Mouse (Mus musculus) ES-E14 (cell line): ENCODE results near the gene Pla2g5. TPM values are rescaled to one million over a fixed set of nuclear protein-coding genes. Genes with fewer than 3 reads are reported as not detected.

Experiments
- DNase-seq: peaks from one replicate; pipeline ENCODE4 v3.0.0-alpha.2; 2013; ENCODE audit warnings: low read depth, low spot score
- H3K27ac ChIP-seq: 2 replicates; pipeline ENCODE4 v1.5.1; 2012; ENCODE audit warnings: low read depth, mild to moderate bottlenecking, low read length, moderate library complexity, mixed read lengths; ENCODE audit not compliant: poor library complexity, insufficient read depth, severe bottlenecking
- H3K36me3 ChIP-seq: 2 replicates; pipeline ENCODE4 v1.6.1; 2012; ENCODE audit warnings: mild to moderate bottlenecking, low read length, moderate library complexity, mixed read lengths; ENCODE audit not compliant: control insufficient read depth, poor library complexity, insufficient read depth, severe bottlenecking
- H3K4me1 ChIP-seq, 2 experiments: fragments of 150-350 bp in 1 of 2; sonication (generic) in 1 of 2; 2 replicates each; pipeline ENCODE4 v1.6.1; 2012; ENCODE audit warnings: low read length in 2 of 2, mild to moderate bottlenecking in 1 of 2, mixed read lengths in 1 of 2; ENCODE audit not compliant: control insufficient read depth in 2 of 2, insufficient read depth in 2 of 2, poor library complexity in 1 of 2
- H3K4me3 ChIP-seq, 2 experiments: fragments of 150-350 bp in 1 of 2; sonication (generic) in 1 of 2; 2 replicates each; pipeline ENCODE4 v1.5.1; 2012; ENCODE audit warnings: low read length in 2 of 2, low read depth in 1 of 2, mild to moderate bottlenecking in 1 of 2, mixed read lengths in 1 of 2; ENCODE audit not compliant: insufficient read depth in 1 of 2, poor library complexity in 1 of 2, severe bottlenecking in 1 of 2
- H3K9ac ChIP-seq: 2 replicates; pipeline ENCODE4 v1.6.1; 2012; ENCODE audit warnings: low read depth, mild to moderate bottlenecking, low read length, mixed read lengths; ENCODE audit not compliant: poor library complexity, insufficient read depth, severe bottlenecking
- H3K9me3 ChIP-seq: fragments of 150-350 bp; sonication (generic); 2 replicates; pipeline ENCODE4 v1.6.1; 2012; ENCODE audit warnings: low read depth, mild to moderate bottlenecking, low read length; ENCODE audit not compliant: control insufficient read depth, insufficient read depth
- CHD2 ChIP-seq: IDR thresholded peaks from 2 replicates; pipeline ENCODE4 v1.6.1; 2014; ENCODE audit warnings: mild to moderate bottlenecking, low read depth, low read length, inconsistent platforms
- HCFC1 ChIP-seq: IDR thresholded peaks from 2 replicates; pipeline ENCODE4 v1.6.1; 2012; ENCODE audit warnings: low read length, inconsistent platforms, borderline replicate concordance; ENCODE audit not compliant: insufficient read depth
- MAFK ChIP-seq: IDR thresholded peaks from 2 replicates; pipeline ENCODE4 v1.6.1; 2014; ENCODE audit warnings: mild to moderate bottlenecking, low read depth, low read length, inconsistent platforms; ENCODE audit not compliant: insufficient read depth
- ZC3H11A ChIP-seq: IDR thresholded peaks from 2 replicates; pipeline ENCODE4 v1.6.1; 2012; ENCODE audit warnings: low read depth, mild to moderate bottlenecking, inconsistent platforms, low read length, borderline replicate concordance
- ZNF384 ChIP-seq: IDR thresholded peaks from 2 replicates; pipeline ENCODE4 v1.6.1; 2012; ENCODE audit warnings: low read depth, low read length, inconsistent platforms
- in situ Hi-C, 2 experiments: fragments of 600-800 bp; cut with MboI; formaldehyde crosslinking; loops; one replicate each; pipeline ENCODE4 v1.15.1; 2025; ENCODE audit warnings: low sequenced_read_pairs in 2 of 2, inconsistent platforms in 1 of 2; ENCODE audit not compliant: unreplicated experiment in 2 of 2
- total RNA-seq: library from RNA; depleted of rRNA; stranded (reverse); fragments of 300-350 nt; gene quantifications from 2 replicates; pipeline ENCODE4 v1.2.3, GENCODE M21; 2012

The Pla2g5 gene
- total RNA-seq, 1 experiment: 3.7 TPM

DNA sequence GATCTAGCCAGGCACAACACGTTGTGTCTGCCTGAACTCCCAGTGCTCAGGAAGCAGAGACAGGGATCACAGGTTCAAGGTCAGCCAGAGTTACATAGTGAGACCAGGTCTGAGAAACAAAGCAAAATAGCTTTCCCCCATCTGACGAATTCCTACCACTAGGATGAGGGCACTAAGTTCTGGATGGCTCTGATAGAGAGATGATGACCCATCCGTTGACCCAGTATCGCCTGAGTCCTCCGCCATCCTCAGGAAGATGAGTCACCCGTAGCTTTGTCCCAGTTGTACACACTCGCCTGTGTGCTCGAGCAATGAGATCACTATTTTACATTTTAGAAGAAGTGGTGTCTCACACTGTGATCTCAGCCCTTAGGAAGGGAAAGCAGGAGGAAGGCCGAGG is 101.0 kb downstream of the Pla2g5 start:
- DNase-seq: no peak
- no peaks in the 10 kb centered on the region; a peak in 1 of 4 replicates for H3K4me1 ChIP-seq
- H3K9ac ChIP-seq: no peak overlapping the region
- H3K4me3 ChIP-seq: no peak overlapping the region
- TF ChIP-seq ZNF384 (no peak), MAFK (no peak), HCFC1 (no peak), ZC3H11A (no peak), CHD2 (no peak)
- no peaks in the 10 kb centered on the region for H3K9me3 ChIP-seq
- in situ Hi-C loops: no loop called here
- no peak overlapping the region for H3K27ac ChIP-seq
- H3K36me3 ChIP-seq: no peaks in the 10 kb centered on the region

DNA sequence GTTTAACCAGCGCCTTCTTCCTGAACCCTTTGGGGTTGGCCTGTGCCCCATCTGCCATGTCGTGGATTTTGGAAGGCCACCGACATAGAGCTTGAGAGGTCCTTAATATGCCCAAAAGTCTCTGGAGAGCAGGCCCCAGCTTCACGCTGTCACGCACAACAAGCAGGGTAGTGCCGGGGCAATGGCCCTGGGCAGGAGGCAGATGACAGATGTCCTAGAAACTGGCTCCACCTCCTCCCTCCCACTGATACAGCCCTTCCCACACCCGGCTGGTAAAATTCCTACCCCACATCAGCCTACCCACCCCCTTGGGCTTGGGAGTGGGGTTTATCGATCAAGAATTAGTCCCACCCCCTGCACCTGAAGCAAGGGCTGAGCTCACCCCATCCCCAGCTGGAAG is 105.9 kb downstream of the Pla2g5 start, which contains the start of gene Pla2g2f:
Gene Pla2g2f (minus strand): TSS at position 211 of the 400 bp plus-strand sequence.
- H3K9me3 ChIP-seq: no peaks in the 10 kb centered on the region
- H3K27ac ChIP-seq: no peak within 1 kb of the TSS
- H3K4me3 ChIP-seq: no peak within 1 kb of the TSS
- no peaks in the 10 kb centered on the region for H3K36me3 ChIP-seq
- no peak for DNase-seq
- H3K9ac ChIP-seq: no peak within 1 kb of the TSS
- TF ChIP-seq MAFK (no peak), CHD2 (no peak), ZC3H11A (no peak), HCFC1 (no peak), ZNF384 (no peak)
- H3K4me1 ChIP-seq: no peaks in the 10 kb centered on the region; a peak in 1 of 4 replicates
- in situ Hi-C loops: no loop called here

DNA sequence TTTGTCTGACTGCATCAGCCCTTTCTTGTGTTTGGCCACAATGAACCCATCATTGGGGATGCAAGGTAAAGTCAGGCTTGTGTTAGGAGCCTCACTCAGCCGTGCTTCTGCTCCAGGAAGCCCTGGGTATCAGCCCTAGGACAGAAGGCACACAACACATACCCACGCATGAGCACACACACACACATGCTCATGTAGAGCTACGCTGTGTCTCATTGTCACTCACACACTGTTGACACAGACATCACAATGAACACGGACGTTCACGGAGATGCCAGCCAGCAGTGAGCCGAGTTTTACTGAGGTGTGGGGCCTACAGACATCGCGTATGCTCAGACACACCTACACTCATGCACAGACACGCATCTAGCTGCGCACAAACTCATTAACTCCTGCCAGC is 107.3 kb downstream of the Pla2g5 start:
- H3K36me3 ChIP-seq: no peaks in the 10 kb centered on the region
- H3K27ac ChIP-seq: no peak overlapping the region; the same call in 1 of the 2 replicates
- no peak for DNase-seq
- H3K4me3 ChIP-seq: no peak overlapping the region
- no peak overlapping the region for H3K9ac ChIP-seq
- no peaks in the 10 kb centered on the region; a peak in 1 of 4 replicates for H3K4me1 ChIP-seq
- TF ChIP-seq ZNF384 (no peak), CHD2 (no peak), HCFC1 (no peak), MAFK (no peak), ZC3H11A (no peak)
- H3K9me3 ChIP-seq: no peaks in the 10 kb centered on the region
- in situ Hi-C loops: no loop called here

DNA sequence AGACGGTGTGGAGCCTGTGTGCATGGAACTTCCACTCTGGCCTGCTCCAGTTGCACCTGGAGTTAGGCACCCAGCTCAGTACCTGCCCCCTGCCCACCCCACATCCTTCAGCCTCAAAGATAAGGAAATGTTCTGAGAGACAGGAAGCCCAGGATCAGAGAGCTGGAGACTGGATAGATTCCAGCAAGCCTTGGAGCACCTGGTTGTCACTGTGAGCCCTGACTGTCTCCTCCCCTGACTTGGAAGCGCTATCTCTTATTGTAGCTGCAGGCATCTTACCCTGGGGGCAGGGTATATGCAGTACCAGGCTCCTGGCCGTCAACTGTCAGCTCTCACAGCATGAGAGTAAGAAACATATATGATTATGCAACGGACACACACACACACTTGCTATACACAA is 107.8 kb downstream of the Pla2g5 start:
- no peak for DNase-seq
- no peaks in the 10 kb centered on the region; a peak in 1 of 4 replicates for H3K4me1 ChIP-seq
- H3K4me3 ChIP-seq: no peak overlapping the region
- TF ChIP-seq ZNF384: no peak
- TF ChIP-seq CHD2: no peak
- no peak for TF ChIP-seq HCFC1
- TF ChIP-seq ZC3H11A: no peak
- no peak for TF ChIP-seq MAFK
- no peaks in the 10 kb centered on the region for H3K9me3 ChIP-seq
- H3K9ac ChIP-seq: no peak overlapping the region
- no peak overlapping the region for H3K27ac ChIP-seq
- H3K36me3 ChIP-seq: no peaks in the 10 kb centered on the region
- in situ Hi-C loops: no loop called here

DNA sequence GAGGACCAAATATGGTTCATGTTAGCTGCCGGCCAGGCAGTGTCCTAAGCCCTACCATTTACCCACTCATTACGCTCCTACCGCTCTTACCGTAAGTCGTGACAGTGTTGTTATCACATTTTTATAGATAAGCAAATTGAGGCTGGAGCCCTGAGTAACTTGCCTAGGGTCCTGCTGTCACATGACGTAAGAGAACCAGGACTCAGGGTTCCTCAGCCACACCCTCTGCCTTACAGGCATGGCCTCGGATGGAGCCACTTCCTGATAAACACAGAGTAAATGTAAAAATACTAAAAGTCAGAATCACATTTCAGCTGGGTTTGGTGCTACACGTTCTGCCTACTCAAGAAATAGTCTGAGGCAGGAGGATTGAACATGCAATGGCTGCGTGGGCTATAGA is 108.8 kb downstream of the Pla2g5 start:
- no peak for TF ChIP-seq MAFK
- no peak for TF ChIP-seq ZNF384
- TF ChIP-seq HCFC1: no peak
- TF ChIP-seq ZC3H11A: no peak
- TF ChIP-seq CHD2: no peak
- Histone ChIP-seq H3K36me3 (no peaks in the 10 kb centered on the region), H3K9me3 (no peaks in the 10 kb centered on the region), H3K4me1 (no peaks in the 10 kb centered on the region), H3K4me3 (no peak overlapping the region), H3K27ac (no peak overlapping the region), H3K9ac (no peak overlapping the region)
- no peak for DNase-seq
- in situ Hi-C loops: no loop called here
